Mouse (Mus musculus): Measurements from ENCODE around the gene Cox20. TPM values are rescaled to one million over a fixed set of nuclear protein-coding genes. Genes with fewer than 3 reads are reported as not detected.
"Not testable (repeated sequence)": the region's sequence is repeated elsewhere in the genome, so short reads cannot be mapped to it uniquely, and the experiment has no call there.

Cox20 gene
- total RNA-seq (2022) = 10 to 100 TPM; 28.6 to 37.8 (median 30.5) TPM

GRCm38 (mm10) chr1:178318389-178319184 is at the start of gene Cox20:
Gene Cox20 (plus strand): TSS chr1:178319130.
- DNase-seq (ENCODE audit: low spot score in 2 of 2) = peak; percentile 92 to 95

DNA sequence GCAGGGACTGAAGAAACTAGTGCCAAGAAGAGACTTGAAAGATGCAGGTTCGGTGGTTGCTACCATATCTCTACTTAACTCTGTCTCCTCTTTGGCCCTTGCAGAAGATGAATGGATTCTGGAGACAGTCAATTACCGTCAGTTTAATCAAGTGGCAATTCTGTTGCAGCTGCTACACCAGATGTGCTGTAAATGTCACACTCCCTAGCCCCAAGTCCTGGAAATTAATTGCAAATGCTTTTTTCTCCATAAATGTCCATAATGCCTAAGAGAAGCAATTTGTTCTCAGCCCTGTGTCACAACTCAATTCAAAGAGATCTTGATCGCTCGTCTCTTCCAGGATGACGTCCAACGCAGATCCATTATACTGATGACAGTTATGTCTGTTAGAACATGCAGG is 48.3 kb upstream of the Cox20 start:
- no peak for DNase-seq (ENCODE audit: low spot score in 2 of 2)

DNA sequence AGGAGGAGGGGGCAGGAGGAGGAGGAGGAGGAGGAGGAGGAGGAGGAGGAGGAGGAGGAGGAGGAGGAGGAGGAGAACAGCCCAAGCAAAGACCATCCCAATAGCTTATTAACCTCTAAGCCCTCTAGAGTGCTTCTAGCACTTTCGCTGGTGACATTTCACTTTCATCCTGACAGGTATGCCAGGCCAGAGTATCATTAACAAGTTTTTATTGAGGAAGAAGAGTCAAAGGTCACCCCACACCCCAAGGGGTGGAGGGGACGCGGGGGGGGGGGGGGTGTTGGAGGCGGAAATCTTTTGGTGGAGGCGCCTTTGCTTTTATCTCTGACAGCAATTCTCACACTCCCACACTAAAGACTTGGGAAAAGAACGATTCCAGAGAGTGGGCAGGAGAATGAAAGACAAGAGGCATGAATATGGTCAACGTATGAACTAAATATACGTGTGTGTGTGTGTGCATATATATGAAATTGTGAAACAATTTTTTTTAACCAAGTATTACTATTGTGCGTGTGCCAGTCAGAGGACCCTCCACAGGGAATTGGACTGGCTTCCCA is 43.7 kb upstream of the Cox20 start:
- no peak for DNase-seq (ENCODE audit: low spot score in 2 of 2)

DNA sequence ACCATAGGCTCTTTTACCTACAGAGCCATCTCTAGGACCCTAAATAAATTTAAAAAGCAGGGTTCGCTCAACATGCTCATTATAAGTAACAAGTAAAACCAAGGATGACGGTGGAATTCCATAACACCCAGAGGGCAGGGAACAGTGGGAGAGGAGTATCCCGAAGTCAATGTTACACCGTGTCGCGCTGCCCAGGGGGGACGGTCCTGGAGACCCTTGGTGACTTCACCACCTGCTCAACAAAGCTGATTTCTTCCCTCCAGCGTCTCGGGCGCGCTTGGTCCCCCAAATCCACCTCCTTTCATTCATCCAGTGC is 43.2 kb upstream of the Cox20 start:
- DNase-seq (ENCODE audit: low spot score in 2 of 2) = no peak

DNA sequence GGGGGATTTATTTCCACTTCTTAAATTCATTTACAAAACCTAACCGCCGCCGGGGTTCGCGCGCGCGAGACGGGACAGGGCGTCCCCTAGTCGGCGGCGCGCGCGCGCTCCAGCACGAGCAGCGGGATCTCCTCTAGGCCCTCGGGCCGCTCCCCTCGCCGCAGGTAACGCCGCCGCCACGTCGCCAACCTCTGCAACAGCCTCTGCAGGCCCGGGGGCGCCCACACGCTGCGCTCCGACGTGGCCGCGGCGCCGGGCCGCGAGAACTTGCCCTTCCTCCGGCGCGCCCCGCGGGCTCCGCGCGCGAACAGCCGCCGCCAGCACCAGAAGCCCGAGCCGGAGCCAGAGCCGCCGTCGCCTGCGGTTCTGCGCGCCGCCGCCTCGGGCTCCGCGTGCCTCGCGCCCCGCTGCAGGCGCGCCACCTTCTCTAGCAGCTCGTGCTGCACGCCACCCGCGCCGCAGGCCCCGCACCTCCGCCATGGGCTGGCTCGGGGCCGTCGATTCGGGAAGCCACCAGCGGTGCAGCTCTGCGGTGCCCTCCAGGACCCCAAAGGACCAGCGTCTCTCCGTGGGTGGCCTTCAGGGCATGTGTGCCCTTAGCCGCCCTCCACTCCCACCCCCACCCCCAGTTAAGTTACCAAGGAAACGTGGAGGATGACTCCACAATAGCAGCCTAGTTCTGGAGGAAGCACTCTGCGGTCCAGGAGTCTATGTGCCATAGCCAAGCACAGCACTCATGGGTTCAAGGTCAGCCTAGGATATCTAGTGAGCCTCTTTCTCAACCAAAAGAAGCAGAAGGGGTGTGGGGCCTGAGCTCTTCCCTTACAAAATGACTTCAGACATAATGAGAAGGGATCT is 42.6 kb upstream of the Cox20 start:
- DNase-seq (ENCODE audit: low spot score in 2 of 2) = peak; percentile 33 to 69

DNA sequence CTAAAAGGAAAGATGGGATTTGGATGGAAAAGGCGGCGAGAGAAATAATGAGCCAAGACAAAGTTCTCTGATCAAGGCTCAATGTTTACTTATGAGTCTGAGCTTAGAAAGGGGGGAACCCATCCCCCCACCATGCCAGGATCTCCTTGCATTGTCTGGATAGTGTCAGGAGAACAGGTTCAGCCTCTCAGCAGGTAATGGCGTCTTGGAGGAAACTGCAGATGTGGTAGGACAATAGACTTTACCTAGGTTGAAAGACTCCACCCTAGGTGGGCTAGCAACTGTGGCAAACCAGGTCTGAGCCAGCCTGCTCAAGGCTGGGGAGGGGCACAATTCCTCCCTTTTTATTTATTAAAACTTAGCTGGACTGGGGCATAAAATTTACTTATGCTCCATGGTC is 35.6 kb upstream of the Cox20 start:
- not testable (repeated sequence) for DNase-seq (ENCODE audit: low spot score in 2 of 2)

- DNase-seq (ENCODE audit: low spot score in 2 of 2) = no peak
These were observed 34.8 kb upstream of the Cox20 start for GRCm38 (mm10) chr1:178283946-178284720.

GRCm38 (mm10) chr1:178287601-178288176 is 31.2 kb upstream of the Cox20 start:
- no peak for DNase-seq (ENCODE audit: low spot score in 2 of 2)

DNA sequence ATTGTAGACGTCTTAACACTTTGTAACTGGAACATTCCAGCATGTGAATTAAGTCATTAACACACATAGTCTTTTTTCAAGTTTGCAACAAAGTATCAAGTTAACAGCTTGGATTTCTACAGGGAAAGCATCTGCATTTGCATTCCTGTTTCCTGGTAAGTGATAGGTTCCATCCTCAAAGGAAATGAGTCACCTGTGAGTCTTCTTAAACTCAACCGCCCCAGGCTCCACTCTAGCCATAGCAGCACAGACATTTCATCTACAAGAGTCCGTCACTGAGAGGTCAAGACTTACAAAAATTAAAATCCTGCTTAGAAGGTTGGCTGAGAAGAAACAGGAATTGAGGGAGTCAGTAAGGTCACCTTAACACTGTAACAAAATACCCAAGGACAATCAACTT is 27.2 kb upstream of the Cox20 start:
- DNase-seq (ENCODE audit: low spot score in 2 of 2) = no peak

GRCm38 (mm10) chr1:178294051-178294450 is 24.9 kb upstream of the Cox20 start:
- no peak for DNase-seq (ENCODE audit: low spot score in 2 of 2)

DNA sequence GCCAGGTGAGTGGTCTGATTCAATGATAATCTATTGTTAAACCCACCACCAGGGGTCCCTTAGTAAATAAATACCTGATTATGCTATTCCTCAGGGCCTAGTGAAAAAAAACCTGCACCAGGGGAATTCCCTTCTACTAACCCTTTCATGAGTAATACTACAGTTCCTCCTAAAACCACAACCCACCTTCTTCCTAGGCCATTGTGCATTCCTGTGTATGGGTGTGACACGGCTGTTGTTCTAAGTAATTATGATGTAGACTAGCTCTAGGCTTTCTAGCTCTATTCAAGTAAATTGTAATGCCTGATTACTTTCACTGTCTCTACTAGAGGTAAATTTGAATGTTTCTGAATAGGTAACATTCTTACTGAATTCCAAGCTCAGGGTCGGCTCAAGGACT is 17.7 kb upstream of the Cox20 start:
- DNase-seq (ENCODE audit: low spot score in 2 of 2) = not testable (repeated sequence)

GRCm38 (mm10) chr1:178303425-178303824 is 15.5 kb upstream of the Cox20 start:
- DNase-seq (ENCODE audit: low spot score in 2 of 2) = peak; percentile 44 to 85

DNA sequence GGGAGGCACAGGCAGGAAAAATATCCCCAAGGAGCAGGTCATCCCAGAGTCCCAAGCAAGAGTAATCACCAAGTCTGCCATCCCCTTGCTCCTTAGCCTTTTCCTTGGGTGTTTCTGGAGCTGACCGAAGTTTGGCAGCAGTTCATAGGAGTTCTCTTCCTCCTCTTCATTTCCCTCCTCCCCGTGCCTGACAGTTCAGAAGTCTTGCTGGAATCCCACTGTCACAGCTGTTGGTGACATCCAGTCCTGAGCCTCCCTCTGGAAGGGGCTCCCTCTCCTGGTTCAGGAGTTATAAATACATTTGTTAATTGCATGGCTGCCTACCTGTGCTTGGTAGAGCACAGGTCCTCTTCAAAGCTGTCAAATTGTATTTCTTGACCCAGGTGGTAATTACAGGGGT is 9.4 kb upstream of the Cox20 start:
- DNase-seq (ENCODE audit: low spot score in 2 of 2) = no peak

DNA sequence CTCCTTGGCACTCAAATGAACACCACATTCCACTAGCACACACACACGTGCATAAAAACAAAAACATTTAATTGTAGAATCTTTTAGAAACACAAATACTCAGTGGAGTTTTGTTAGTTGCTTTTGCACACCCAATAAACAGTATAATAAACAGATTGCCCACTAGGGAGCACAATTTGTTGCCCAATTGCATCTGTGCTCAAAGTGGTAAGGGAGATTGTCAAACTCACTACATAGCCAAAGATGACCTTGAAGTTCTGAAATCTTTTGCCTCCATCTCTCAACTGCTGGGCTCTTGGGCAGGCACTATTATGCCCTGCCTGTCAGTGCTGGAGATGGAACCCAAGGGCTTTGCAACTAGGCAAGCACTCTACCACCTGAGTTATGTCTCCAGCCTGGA is 8.8 kb upstream of the Cox20 start:
- no peak for DNase-seq (ENCODE audit: low spot score in 2 of 2)

DNA sequence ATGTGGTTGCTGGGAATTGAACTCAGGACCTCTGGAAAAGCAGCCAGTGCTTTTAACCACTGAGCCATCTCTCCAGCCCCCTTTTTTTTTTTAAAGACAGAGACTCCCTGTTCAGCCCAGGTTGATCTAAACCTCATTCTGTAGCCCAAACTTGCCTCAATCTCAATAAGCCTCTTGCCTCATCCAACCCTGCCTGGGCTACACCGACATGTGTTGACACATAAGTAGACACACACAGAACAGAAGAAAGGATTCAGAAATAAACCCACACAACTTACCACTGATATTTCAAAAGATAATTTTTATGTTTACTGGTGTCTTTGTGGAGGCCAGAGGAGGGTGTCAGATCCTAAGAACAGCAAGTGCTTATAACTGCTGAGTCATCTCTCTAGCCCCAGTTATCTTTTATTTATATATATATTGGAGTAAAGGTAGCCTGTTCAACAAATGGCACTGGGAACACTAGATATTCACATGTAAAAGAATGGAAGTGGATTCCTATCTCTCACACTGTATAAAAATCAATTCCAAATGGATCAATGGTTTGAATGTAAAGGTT is 5.8 kb upstream of the Cox20 start:
- no peak for DNase-seq (ENCODE audit: low spot score in 2 of 2)

DNA sequence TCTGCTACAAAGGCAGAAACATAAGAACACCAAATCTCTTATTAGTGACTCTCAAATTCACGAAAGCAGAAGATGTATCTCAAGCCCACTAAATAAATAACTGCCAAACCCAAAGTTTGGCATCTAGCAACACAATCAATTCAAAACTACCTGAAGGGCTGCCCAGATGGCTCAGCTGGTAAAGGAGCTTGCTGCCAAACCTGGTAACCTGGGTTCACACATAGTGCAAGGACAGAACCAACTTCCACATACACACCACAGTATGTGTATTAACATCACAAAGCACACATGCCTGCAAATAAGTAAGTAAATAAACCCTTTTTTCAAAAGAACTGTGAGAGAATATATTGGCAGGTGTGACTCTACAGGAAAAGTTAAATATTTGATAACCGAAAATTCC is 4.7 kb upstream of the Cox20 start:
- no peak for DNase-seq (ENCODE audit: low spot score in 2 of 2)

GRCm38 (mm10) chr1:178317275-178318001 is 1.5 kb upstream of the Cox20 start:
- DNase-seq (ENCODE audit: low spot score in 2 of 2) = no peak

DNA sequence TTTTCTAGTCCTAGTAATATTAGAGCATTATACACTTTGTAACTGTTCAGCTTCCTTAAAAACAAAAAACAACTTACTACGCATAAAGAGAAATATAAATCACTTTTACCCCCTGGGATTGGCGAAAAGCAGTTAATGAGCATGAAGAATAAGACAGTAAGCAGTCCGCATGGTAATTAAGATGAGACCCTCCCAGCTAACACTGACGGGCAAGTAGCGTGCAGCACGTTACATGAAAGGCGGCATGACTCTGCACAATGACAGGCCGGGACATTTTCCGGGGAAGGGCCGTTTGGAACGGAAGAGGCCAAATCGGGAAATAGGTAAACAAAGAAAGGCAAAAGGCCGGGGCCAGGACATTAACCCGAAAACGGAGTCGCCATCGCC is 935 bp upstream of the Cox20 start:
- DNase-seq (ENCODE audit: low spot score in 2 of 2) = peak in 1 of 2 experiments; percentile 91

GRCm38 (mm10) chr1:178319295-178320037 is 536 bp downstream of the Cox20 start:
- DNase-seq (ENCODE audit: low spot score in 2 of 2) = peak; percentile 30 to 33
